Comparison of ENCODE assay signal across 8 mouse cellular contexts in genomic region chr19:6389803-6390202, GRCm38 (mm10). TPM values are rescaled to one million over a fixed set of nuclear protein-coding genes. Genes with fewer than 3 reads are reported as not detected.
DNase-seq lines count a peak whose midpoint lies in the region; ATAC-seq and TF ChIP-seq lines count a peak whose summit lies in the region.

No protein-coding gene starts in this region.

- 8% methylated on average over 16 of the region's 16 CpGs for WGBS in bone marrow, adult 2 months
- 11% methylated on average over 16 of the region's 16 CpGs for WGBS in hindbrain, embryonic 16.5 days
- WGBS in thymus, adult 2 months: 11% methylated on average over 16 of the region's 16 CpGs

- no peak for TF ChIP-seq CTCF in bone marrow, adult 2 months (IDR thresholded peaks at IDR 0.05; ENCODE audit: control insufficient read depth, insufficient read depth, low read length)
- TF ChIP-seq CTCF in thymus, adult 2 months (IDR thresholded peaks at IDR 0.05; ENCODE audit: borderline replicate concordance, control insufficient read depth, extremely low read depth, insufficient read depth, low read length, poor library complexity): no peak

- no peak overlapping the region for H3K27ac ChIP-seq in bone marrow, adult 2 months (ENCODE audit: control insufficient read depth, insufficient read depth, low read depth, low read length, poor library complexity)
- H3K27ac ChIP-seq in hindbrain, embryonic 16.5 days (ENCODE audit: low read depth, low read length): no peak overlapping the region
- H3K27ac ChIP-seq in thymus, adult 2 months (ENCODE audit: control insufficient read depth, insufficient read depth, low read length): no peak overlapping the region

- H3K9me3 ChIP-seq in erythroblast, embryonic 14.5 days (ENCODE audit: control insufficient read depth, low read length): no peaks in the 10 kb centered on the region
- no peaks in the 10 kb centered on the region for H3K9me3 ChIP-seq in hindbrain, embryonic 16.5 days (ENCODE audit: control insufficient read depth, low read length)

- TF ChIP-seq POLR2A in bone marrow, adult 2 months (IDR thresholded peaks at IDR 0.05; ENCODE audit: borderline replicate concordance, control insufficient read depth, low read depth, low read length): 0 out of 2 replicates have a peak, but pooled peaks have one; percentile 24
- no peak for TF ChIP-seq POLR2A in thymus, adult 2 months (IDR thresholded peaks at IDR 0.05; ENCODE audit: control insufficient read depth, extremely low read depth, insufficient read depth, low read length, poor library complexity)

- no peak for ATAC-seq in erythroblast, adult 5-6 weeks (replicated peaks; ENCODE audit: low FRiP score, poor library complexity, severe bottlenecking)
- peak; percentile 55 for ATAC-seq in hindbrain, embryonic 16.5 days
- peak; percentile 41 for ATAC-seq in megakaryocyte, adult 5-6 weeks (ENCODE audit: poor library complexity, severe bottlenecking)

- peak overlapping the region; percentile 43 for H3K4me3 ChIP-seq in erythroblast, embryonic 14.5 days (replicated peaks)
- H3K4me3 ChIP-seq in bone marrow, adult 2 months (replicated peaks; ENCODE audit: control insufficient read depth, low read depth, low read length): peak overlapping the region; percentile 68
- peak overlapping the region; percentile 35 for H3K4me3 ChIP-seq in hindbrain, embryonic 16.5 days (ENCODE audit: low read length)
- H3K4me3 ChIP-seq in thymus, adult 2 months (ENCODE audit: control insufficient read depth, insufficient read depth, low read length): peak overlapping the region; percentile 29

- peak overlapping the region; percentile 64 for H3K4me2 ChIP-seq in hindbrain, embryonic 16.5 days (ENCODE audit: low read length)

- no peaks in the 10 kb centered on the region for H3K36me3 ChIP-seq in erythroblast, embryonic 14.5 days (ENCODE audit: control insufficient read depth)
- H3K36me3 ChIP-seq in hindbrain, embryonic 16.5 days (ENCODE audit: control insufficient read depth, insufficient read depth, low read length): no peaks in the 10 kb centered on the region
- H3K36me3 ChIP-seq in thymus, adult 2 months (ENCODE audit: control insufficient read depth, insufficient read depth, low read length): no peaks in the 10 kb centered on the region

- peaks cover 14% of the 10 kb centered on the region for H3K27me3 ChIP-seq in erythroblast, embryonic 14.5 days (ENCODE audit: control insufficient read depth)
- no peaks in the 10 kb centered on the region for H3K27me3 ChIP-seq in hindbrain, embryonic 16.5 days (replicated peaks; ENCODE audit: control insufficient read depth, insufficient read depth, low read length)
- H3K27me3 ChIP-seq in thymus, adult 2 months (ENCODE audit: control insufficient read depth, insufficient read depth, low read length): no peaks in the 10 kb centered on the region

- peak overlapping the region; percentile 56 for H3K9ac ChIP-seq in hindbrain, embryonic 16.5 days (ENCODE audit: low read depth, low read length)

- peak; percentile 69 for DNase-seq in thymus, adult 2 months
- no peak for DNase-seq in adrenal gland, adult 8-10 months
- no peak for DNase-seq in right cerebral cortex, adult 2 months (ENCODE audit: low spot score in 2 of 2)

- H3K4me1 ChIP-seq in erythroblast, embryonic 14.5 days (ENCODE audit: control insufficient read depth): peaks cover 6% of the 10 kb centered on the region
- peaks cover 5% of the 10 kb centered on the region for H3K4me1 ChIP-seq in bone marrow, adult 2 months (ENCODE audit: control insufficient read depth, insufficient read depth, low read length)
- 0 out of 2 replicates have a peak, but pooled peaks cover 2% of the 10 kb centered on the region for H3K4me1 ChIP-seq in hindbrain, embryonic 16.5 days (ENCODE audit: control insufficient read depth, insufficient read depth, low read depth, low read length)
- H3K4me1 ChIP-seq in thymus, adult 2 months (replicated peaks; ENCODE audit: control insufficient read depth, insufficient read depth, low read length): peaks cover 18% of the 10 kb centered on the region

RNA-seq across cellular contexts. Expression of gene Pygm, which starts 5.6 kb away (rescaled TPM):
- 0.08 and 0.14 TPM in 2 replicates for polyA plus RNA-seq in erythroblast, embryonic 14.5 days (2012)
- total RNA-seq in erythroblast, adult 5-6 weeks (2015; ENCODE audit: low replicate concordance): not detected in 2 replicates
- not detected in 2 replicates for total RNA-seq in erythroblast, adult 5-6 weeks (2017; ENCODE audit: low replicate concordance)
- polyA plus RNA-seq in bone marrow, adult 2 months (2011; ENCODE audit: insufficient read depth, insufficient read length, low replicate concordance, missing spikeins): 3.7 and 4.3 TPM in 2 replicates
- polyA plus RNA-seq in hindbrain, embryonic 16.5 days (2015; fragmentation: Nextera tagmentation; extraction: Ambion mirVana): 10.2 and 13.2 TPM in 2 replicates
- total RNA-seq in megakaryocyte, adult 5-6 weeks (2015): 0.80 and 3.2 TPM in 2 replicates
- 0.11 and 0.12 TPM in 2 replicates for total RNA-seq in megakaryocyte, adult 5-6 weeks (2017)
- polyA plus RNA-seq in thymus, adult 2 months (2012; rRNA removed): 6.5 and 41.6 TPM in 2 replicates
- 100 to 1,000 TPM in 2 of 4 experiments, 10 to 100 TPM in 2; 47.6 to 119 (median 92.8) TPM for total RNA-seq in adrenal gland, adult 8-10 months (2022)

RNA-seq across cellular contexts. Expression of gene Rasgrp2, which starts 9.3 kb away (rescaled TPM):
- 0.71 and 0.73 TPM in 2 replicates for polyA plus RNA-seq in erythroblast, embryonic 14.5 days (2012)
- total RNA-seq in erythroblast, adult 5-6 weeks (2015; ENCODE audit: low replicate concordance): 55.4 and 90.1 TPM in 2 replicates
- 31.9 and 39.0 TPM in 2 replicates for total RNA-seq in erythroblast, adult 5-6 weeks (2017; ENCODE audit: low replicate concordance)
- 656 and 1,280 TPM in 2 replicates for polyA plus RNA-seq in bone marrow, adult 2 months (2011; ENCODE audit: insufficient read depth, insufficient read length, low replicate concordance, missing spikeins)
- polyA plus RNA-seq in hindbrain, embryonic 16.5 days (2015; fragmentation: Nextera tagmentation; extraction: Ambion mirVana): 184 and 232 TPM in 2 replicates
- 213 and 232 TPM in 2 replicates for total RNA-seq in megakaryocyte, adult 5-6 weeks (2015)
- total RNA-seq in megakaryocyte, adult 5-6 weeks (2017): 195 and 214 TPM in 2 replicates
- 558 and 561 TPM in 2 replicates for polyA plus RNA-seq in thymus, adult 2 months (2012; rRNA removed)
- 10 to 100 TPM; 31.5 to 52.2 (median 34.5) TPM for total RNA-seq in adrenal gland, adult 8-10 months (2022)

RNA-seq across cellular contexts. Expression of gene Sf1, which starts 26.3 kb away (rescaled TPM):
- 134 and 140 TPM in 2 replicates for polyA plus RNA-seq in erythroblast, embryonic 14.5 days (2012)
- total RNA-seq in erythroblast, adult 5-6 weeks (2015; ENCODE audit: low replicate concordance): 71.3 and 72.7 TPM in 2 replicates
- 42.1 and 81.4 TPM in 2 replicates for total RNA-seq in erythroblast, adult 5-6 weeks (2017; ENCODE audit: low replicate concordance)
- polyA plus RNA-seq in bone marrow, adult 2 months (2011; ENCODE audit: insufficient read depth, insufficient read length, low replicate concordance, missing spikeins): 120 and 184 TPM in 2 replicates
- 81.4 and 106 TPM in 2 replicates for polyA plus RNA-seq in hindbrain, embryonic 16.5 days (2015; fragmentation: Nextera tagmentation; extraction: Ambion mirVana)
- total RNA-seq in megakaryocyte, adult 5-6 weeks (2015): 164 and 205 TPM in 2 replicates
- 179 and 212 TPM in 2 replicates for total RNA-seq in megakaryocyte, adult 5-6 weeks (2017)
- 365 and 553 TPM in 2 replicates for polyA plus RNA-seq in thymus, adult 2 months (2012; rRNA removed)
- 100 to 1,000 TPM; 193 to 274 (median 215) TPM for total RNA-seq in adrenal gland, adult 8-10 months (2022)

RNA-seq across cellular contexts. Expression of gene Nrxn2, which starts 28.7 kb away (rescaled TPM):
- polyA plus RNA-seq in erythroblast, embryonic 14.5 days (2012): 0.03 TPM in 1 of 2 replicates, not detected in the other
- not detected in 2 replicates for total RNA-seq in erythroblast, adult 5-6 weeks (2015; ENCODE audit: low replicate concordance)
- total RNA-seq in erythroblast, adult 5-6 weeks (2017; ENCODE audit: low replicate concordance): not detected in 2 replicates
- 2.0 and 8.8 TPM in 2 replicates for polyA plus RNA-seq in bone marrow, adult 2 months (2011; ENCODE audit: insufficient read depth, insufficient read length, low replicate concordance, missing spikeins)
- 29.1 and 37.1 TPM in 2 replicates for polyA plus RNA-seq in hindbrain, embryonic 16.5 days (2015; fragmentation: Nextera tagmentation; extraction: Ambion mirVana)
- total RNA-seq in megakaryocyte, adult 5-6 weeks (2015): 0.21 TPM in 1 of 2 replicates, not detected in the other
- total RNA-seq in megakaryocyte, adult 5-6 weeks (2017): not detected in 2 replicates
- polyA plus RNA-seq in thymus, adult 2 months (2012; rRNA removed): 1.2 and 1.5 TPM in 2 replicates
- 10 to 100 TPM in 3 of 4 experiments, 1 to 10 TPM in 1; 8.8 to 12.5 (median 11.5) TPM for total RNA-seq in adrenal gland, adult 8-10 months (2022)

RNA-seq across cellular contexts. Expression of gene Map4k2, which starts 48.9 kb away (rescaled TPM):
- 1.2 and 2.1 TPM in 2 replicates for polyA plus RNA-seq in erythroblast, embryonic 14.5 days (2012)
- 21.5 and 30.0 TPM in 2 replicates for total RNA-seq in erythroblast, adult 5-6 weeks (2015; ENCODE audit: low replicate concordance)
- 14.5 and 21.1 TPM in 2 replicates for total RNA-seq in erythroblast, adult 5-6 weeks (2017; ENCODE audit: low replicate concordance)
- polyA plus RNA-seq in bone marrow, adult 2 months (2011; ENCODE audit: insufficient read depth, insufficient read length, low replicate concordance, missing spikeins): 128 and 324 TPM in 2 replicates
- polyA plus RNA-seq in hindbrain, embryonic 16.5 days (2015; fragmentation: Nextera tagmentation; extraction: Ambion mirVana): 19.6 and 23.1 TPM in 2 replicates
- total RNA-seq in megakaryocyte, adult 5-6 weeks (2015): 35.0 and 43.3 TPM in 2 replicates
- 66.3 and 79.6 TPM in 2 replicates for total RNA-seq in megakaryocyte, adult 5-6 weeks (2017)
- polyA plus RNA-seq in thymus, adult 2 months (2012; rRNA removed): 1,004 and 1,040 TPM in 2 replicates
- total RNA-seq in adrenal gland, adult 8-10 months (2022): 10 to 100 TPM; 40.6 to 81.6 (median 61.5) TPM

Comparison
In these comparisons a context has a peak if more than half of its experiments do, and no peak if none do; other contexts are left out.
1. RNA of gene Rasgrp2, which starts 9.3 kb away (polyA plus RNA-seq): 656 to 1,280 TPM in bone marrow, adult 2 months, 558 to 561 TPM in thymus, adult 2 months and 184 to 232 TPM in hindbrain, embryonic 16.5 days; 0.71 to 0.73 TPM in erythroblast, embryonic 14.5 days; every median in the first group is over 100 times any median in the second.
2. Peak in every context shown above with its lines, with median percentiles within 50 percentile points of each other: H3K4me3 ChIP-seq.